Mouse (Mus musculus): ENCODE measurements around the gene Comtd1.

Comtd1 gene

DNA sequence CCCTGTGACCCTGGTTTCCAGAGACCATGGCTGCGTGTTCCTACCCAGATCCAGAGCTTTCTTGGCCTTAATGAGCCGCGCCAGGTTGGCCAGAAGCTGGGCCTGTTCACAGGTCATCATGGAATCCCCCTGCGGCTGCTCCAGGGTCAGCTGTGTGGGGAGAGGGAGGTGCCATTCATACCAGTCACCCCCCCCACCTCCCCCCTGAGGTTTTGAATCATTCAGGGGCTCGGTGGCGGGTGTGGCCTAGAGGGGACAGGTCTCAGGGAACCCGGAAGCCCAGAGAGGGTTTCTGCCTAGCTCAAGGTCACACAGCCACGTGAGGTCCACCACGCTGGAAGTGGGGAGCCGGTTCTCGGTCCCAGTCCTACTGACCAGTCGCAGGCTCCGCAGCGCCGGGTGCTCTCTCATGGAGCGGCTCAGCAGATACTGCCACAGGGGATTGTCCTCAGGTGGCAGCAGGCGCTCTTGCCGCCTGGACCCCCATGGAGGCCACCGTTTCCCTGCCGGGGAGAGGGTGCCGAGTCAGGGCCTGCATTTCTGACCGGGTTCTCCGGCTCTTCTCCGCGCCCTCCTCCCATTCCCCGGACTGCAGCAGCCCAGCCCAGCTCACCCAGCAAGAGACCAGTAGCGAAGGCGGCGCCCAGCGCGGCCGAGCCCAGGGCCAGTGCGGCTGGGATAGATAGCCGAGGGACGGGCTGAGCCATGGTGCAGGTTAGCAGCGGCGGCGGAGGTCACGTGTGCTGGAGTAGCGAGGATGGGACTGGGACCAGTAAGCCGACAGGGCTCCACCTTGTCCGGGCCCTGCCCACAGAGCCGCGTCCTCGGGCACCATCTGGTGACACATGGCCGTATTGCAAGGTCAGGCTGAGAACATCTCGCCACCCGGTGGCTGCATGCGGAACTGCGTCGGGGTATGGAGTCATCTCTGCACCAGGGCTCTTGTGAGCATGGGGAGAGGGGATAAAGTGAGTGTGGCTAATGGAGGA, at the start of gene Comtd1:
Comtd1 (minus strand) TSS at position 812 of the 989 bp plus-strand sequence.
- peak; percentile 93 to 94 for DNase-seq (ENCODE audit: low spot score in 2 of 2)

GRCm38 (mm10) chr14:21892341-21892659, 43.5 kb upstream of the Comtd1 start:
- no peak for DNase-seq (ENCODE audit: low spot score in 2 of 2)

DNA sequence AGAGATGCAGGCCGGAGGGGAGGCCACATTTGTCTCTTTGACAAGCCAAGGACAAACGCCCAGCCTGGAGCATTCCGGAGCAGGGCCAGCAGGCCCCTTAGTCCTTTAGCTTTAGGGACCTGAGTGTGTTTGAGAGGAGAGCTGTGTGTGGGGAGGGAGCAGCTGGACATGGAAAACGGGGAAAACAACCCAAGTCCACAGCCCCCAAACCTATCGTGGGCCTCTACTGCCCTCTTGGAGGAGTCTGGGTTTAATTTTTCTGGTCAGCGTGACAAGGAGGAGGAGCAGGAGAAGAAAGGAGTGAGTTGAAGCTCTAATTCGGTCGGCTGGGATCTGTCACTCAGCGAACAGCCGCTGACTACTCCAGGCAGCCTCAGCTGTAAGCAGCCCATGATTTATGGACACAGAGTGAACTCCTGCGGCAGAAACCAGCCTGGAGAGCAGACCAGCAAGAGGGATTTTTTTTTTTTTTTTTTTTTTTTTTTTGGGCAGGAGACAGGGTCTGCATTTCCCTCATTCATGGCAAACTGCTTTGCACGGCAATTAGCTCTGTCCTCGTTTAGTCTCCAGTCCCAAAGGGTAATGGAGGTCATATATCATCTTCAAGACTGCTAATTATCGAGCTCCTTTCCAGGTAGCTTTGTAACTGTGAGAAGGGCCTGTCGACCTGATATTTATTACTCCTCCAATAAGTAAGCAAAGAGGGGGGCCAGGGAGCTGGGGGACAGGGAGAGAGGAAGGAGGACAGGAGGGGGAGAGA, 43.0 kb upstream of the Comtd1 start:
- no peak for DNase-seq (ENCODE audit: low spot score in 2 of 2)

DNA sequence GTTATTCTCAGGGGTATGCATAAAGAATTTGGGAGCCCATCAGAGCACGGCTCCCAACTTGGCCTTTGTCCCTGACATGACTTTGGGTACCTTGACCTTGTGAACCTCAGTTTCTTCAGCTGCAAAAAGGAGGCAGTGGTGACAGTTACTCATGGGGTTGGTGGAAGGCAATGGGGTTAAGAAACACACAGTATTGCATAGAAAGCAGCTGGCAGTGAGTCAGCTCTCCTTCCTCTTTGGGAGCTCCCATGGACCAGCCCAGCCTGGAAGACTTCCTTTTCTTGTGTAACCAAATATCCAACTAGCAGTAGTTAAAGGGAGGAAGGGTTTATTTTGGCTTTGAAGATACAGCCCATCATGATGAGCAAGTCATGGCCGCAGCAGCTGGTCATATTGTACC, 41.7 kb upstream of the Comtd1 start:
- DNase-seq (ENCODE audit: low spot score in 2 of 2), result no peak

DNA sequence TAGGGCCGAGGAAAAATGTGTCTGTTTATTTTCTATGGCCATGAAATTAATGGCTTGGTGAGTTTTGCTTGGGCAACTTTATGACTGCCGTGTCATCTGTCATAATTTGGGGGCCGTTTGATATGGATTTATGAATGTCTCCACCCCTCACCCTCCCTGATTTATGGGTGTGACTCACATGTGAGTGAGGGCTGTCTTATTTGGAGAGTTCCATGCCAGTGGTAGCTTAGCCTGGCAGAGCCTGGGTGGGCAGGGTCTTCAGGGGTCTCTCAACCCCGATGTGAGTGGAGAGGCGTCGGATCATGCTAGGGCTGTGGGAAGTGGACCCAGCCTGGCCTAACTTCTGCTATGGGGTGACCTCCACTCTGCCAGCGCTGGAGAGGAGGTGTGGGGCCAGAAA, 18.0 kb upstream of the Comtd1 start:
- no peak for DNase-seq (ENCODE audit: low spot score in 2 of 2)

DNA sequence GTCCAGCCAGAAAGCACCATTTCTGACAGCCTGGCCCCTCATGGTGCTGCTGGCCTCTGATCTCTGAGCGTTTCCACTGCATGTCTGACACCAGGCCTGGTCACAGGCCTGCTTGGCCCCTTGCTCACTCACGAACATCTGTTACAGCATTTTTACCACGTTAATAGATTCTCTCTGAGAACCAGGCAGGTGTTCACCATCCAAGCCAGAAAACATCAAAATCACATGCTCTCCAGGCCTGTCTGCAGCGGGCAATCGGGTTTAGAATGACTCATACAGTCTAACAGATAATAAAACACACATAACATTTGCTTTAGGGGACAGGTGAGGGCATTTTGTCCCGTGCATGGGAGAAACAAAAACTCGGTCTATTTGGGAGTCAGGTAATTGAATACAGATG, 17.5 kb upstream of the Comtd1 start:
- DNase-seq (ENCODE audit: low spot score in 2 of 2), result no peak

DNA sequence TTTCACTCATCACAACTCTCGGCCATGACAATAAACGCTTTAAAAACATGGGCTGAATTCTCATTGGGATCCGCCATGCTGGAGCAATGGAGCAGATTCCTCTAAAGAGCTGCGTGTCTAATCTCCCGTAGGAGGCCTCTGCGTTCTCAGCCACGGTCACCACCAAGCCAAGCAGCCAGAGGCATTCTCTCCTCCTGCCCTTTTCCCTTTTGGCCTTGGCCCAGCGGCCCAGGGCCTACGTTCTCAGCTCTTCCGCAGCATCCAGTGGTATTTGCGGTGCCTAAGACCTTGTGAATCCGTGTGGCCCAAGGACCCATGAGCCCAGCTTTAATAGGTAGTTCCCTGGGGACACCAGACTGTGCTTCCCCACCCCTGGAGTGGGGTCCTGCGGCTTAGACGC, 8.1 kb upstream of the Comtd1 start:
- DNase-seq (ENCODE audit: low spot score in 2 of 2), result no peak

DNA sequence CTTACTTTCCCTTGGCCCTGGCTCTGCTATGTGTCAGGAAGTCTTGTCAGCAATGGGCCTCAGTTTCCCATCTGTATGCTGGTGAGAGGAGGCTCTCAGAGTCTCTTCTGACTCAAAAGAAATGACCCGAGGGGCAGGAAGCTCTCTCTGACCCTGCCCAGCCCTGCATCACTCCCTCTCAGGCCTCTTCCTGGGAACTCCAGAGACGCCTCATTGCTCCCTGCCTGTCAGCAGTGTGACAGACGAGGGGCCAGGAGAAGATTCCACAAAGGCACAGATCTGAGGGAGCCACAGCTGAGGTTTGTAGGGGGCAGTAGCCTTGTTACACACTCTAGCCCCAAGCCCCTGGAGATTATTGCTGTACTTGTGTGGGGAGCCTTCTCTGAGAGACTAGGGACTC, 7.2 kb upstream of the Comtd1 start:
- DNase-seq (ENCODE audit: low spot score in 2 of 2), result no peak

DNA sequence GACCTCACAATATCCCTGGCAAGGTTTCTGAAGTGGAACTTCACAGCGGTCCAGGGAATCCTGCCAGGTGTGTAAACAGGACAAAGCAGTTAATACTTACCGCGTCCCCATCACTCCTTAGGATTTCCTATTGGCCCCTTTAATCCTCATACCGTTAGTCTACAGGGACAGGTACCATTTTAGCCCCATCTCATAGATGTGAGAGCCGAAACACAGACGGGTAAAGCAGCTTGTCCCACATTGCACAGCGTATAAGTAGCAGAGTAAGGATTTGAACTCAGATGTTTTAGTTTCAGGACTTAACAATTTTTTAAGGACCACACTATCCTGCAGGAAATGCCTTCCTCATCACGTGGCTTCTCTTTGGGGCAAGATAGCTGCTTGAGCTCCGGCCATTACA, 5.5 kb upstream of the Comtd1 start:
- no peak for DNase-seq (ENCODE audit: low spot score in 2 of 2)

GRCm38 (mm10) chr14:21853456-21854109, 4.8 kb upstream of the Comtd1 start:
- peak in 1 of 2 experiments; percentile 47 for DNase-seq (ENCODE audit: low spot score in 2 of 2)

- no peak for DNase-seq (ENCODE audit: low spot score in 2 of 2)
Measured at GRCm38 (mm10) chr14:21851996-21852791, 3.4 kb upstream of the Comtd1 start.

DNA sequence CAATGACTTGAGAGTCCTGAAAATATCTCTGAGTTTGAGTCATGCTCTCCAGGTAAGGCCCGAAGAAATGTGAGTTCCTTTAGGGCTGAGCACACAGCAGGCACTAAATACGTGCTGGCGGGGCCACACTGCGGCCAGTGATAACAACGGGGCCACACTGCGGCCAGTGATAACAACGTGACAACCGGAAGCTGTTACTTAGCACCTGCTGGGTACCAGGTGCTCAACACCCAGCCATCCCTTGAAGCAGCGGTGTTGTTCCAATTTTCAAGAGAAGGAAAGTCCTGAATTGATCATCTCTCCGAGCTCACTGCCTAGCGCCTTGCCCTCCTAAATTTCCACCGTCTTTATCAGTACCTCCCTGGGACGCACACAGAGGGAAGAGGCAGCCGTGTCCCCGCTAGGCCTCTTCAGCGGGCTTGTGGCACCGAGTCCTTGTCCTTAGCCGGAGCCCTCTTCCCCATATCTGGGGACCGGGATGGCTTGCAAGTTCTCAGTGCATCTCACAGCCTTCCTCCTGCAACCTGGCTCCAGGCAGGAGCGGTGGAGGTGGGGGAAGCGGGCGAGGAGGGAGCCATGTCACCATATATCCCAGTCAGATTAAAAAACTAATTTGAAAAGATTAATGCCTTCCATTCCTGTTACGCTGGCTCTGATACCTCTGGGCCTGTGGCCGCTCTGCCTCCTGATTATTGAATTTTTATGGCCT, 1.8 kb upstream of the Comtd1 start:
- DNase-seq (ENCODE audit: low spot score in 2 of 2), result no peak

- DNase-seq (ENCODE audit: low spot score in 2 of 2), result no peak
Measured at GRCm38 (mm10) chr14:21849524-21850418, 994 bp upstream of the Comtd1 start.

GRCm38 (mm10) chr14:21847381-21848165, 1.2 kb downstream of the Comtd1 start:
- peak in 1 of 2 experiments; percentile 46 for DNase-seq (ENCODE audit: low spot score in 2 of 2)

DNA sequence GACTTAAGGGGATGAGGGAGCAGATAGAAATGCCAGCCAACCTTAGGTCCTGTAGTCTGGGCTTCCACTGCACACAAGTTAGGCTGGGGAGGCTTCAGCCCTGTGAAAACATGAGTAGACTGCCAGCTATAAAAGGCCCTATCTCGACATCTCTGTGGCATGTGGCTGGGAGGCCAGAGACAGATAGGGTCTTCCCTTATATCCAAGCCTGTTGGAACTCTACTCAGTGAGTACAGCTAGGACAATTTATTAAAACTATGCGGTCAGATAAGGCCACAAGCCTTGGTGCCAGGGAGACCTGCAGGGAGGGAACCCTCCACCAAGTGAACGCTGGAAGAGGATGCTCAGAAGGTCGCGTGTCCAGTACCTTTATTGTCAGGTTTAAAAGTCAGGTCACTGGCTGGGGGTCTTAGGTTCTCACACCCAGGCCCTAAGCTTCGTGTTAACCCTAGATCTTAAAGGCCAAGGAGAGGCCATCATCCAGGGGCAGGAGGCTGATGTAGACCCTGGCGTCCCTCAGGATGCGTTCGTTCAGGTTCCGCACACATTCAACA, 1.9 kb downstream of the Comtd1 start:
- no peak for DNase-seq (ENCODE audit: low spot score in 2 of 2)

DNA sequence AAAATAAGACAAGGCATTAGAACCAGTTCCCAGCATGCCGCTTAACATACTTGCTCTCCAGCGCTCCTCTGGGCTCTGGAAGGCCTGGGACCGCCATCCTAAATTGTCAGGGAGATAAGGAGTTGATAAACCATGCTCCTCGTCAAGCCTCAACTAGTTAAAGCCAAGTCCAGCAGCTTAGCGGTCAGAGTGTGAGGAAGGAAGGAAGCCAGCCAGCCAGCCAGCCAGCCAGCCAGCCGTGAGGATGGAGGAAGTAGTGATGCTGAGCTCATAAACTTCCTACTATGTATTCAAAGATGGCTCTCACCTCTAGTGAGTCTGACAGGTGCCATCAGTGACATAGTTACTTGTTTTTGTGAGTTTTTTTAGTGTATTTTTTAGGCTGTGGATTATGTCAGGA, 5.5 kb downstream of the Comtd1 start:
- no peak for DNase-seq (ENCODE audit: low spot score in 2 of 2)

DNA sequence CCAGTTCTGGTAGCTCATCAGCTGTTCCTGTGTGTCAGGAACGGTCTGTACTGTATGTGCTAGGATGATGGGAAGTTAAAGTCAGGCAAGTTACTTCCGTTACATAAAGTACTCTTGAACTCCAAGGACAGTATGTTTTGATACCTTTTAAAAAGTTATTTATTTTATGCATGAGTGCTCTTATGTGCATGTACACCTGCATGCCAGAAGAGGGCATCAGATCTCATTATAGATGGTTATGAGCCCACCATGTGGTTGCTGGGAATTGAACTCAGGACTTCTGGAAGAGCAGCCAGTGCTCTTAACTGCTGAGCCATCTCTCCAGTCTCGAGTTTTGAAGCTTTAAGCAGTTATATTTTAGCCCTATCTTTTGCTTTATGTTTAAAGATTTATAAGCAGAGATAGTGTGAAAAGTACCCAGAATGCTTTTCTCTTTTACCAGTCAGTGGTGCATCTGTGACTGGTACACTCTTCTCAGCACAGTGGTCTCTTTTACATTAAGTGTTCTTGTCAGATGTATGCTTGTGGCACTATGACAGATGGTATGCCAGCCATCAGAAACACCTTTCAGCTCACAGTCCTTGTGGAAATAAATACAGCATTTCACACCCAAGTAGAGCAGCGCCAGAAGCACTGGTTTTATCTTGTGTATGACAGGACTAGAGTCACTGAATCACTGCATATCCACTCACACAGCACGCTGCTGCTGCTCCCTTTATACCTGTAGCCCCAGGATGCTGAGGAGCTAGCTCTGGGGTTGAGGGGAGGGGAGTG, 6.8 kb downstream of the Comtd1 start:
- DNase-seq (ENCODE audit: low spot score in 2 of 2), result peak in 1 of 2 experiments; percentile 36

All from right cerebral cortex, postnatal 36 days (tissue).